Mouse (Mus musculus): ENCODE data around the gene Rad51b.

The Rad51b gene

GRCm38 (mm10) chr12:79488590-79489242 lies 191.6 kb downstream of the Rad51b start:
- DNase-seq (ENCODE audit: low spot score in 2 of 2) = peak in 1 of 2 experiments; percentile 36

- DNase-seq (ENCODE audit: low spot score in 2 of 2) = no peak
These were observed 193.5 kb downstream of the Rad51b start for GRCm38 (mm10) chr12:79490626-79491025.

- no peak for DNase-seq (ENCODE audit: low spot score in 2 of 2)
These were observed 195.1 kb downstream of the Rad51b start for GRCm38 (mm10) chr12:79492175-79492574.

- DNase-seq (ENCODE audit: low spot score in 2 of 2) = no peak
These were observed 195.5 kb downstream of the Rad51b start for GRCm38 (mm10) chr12:79492613-79493012.

- no peak for DNase-seq (ENCODE audit: low spot score in 2 of 2)
These were observed 196.4 kb downstream of the Rad51b start for GRCm38 (mm10) chr12:79493481-79493880.

GRCm38 (mm10) chr12:79498326-79498725 lies 201.2 kb downstream of the Rad51b start:
- no peak for DNase-seq (ENCODE audit: low spot score in 2 of 2)

- DNase-seq (ENCODE audit: low spot score in 2 of 2) = no peak
These were observed 202.7 kb downstream of the Rad51b start for GRCm38 (mm10) chr12:79499809-79500208.

- DNase-seq (ENCODE audit: low spot score in 2 of 2) = no peak
These were observed 204.8 kb downstream of the Rad51b start for GRCm38 (mm10) chr12:79501877-79502276.

- DNase-seq (ENCODE audit: low spot score in 2 of 2) = no peak
These were observed 205.9 kb downstream of the Rad51b start for GRCm38 (mm10) chr12:79502862-79503581.

GRCm38 (mm10) chr12:79503582-79504515 lies 206.8 kb downstream of the Rad51b start:
- peak in 1 of 2 experiments; percentile 36 for DNase-seq (ENCODE audit: low spot score in 2 of 2)

GRCm38 (mm10) chr12:79504641-79505040 lies 207.6 kb downstream of the Rad51b start:
- DNase-seq (ENCODE audit: low spot score in 2 of 2) = no peak

- DNase-seq (ENCODE audit: low spot score in 2 of 2) = no peak
These were observed 209.3 kb downstream of the Rad51b start for GRCm38 (mm10) chr12:79506421-79506820.

- peak in 1 of 2 experiments; percentile 28 for DNase-seq (ENCODE audit: low spot score in 2 of 2)
These were observed 210.1 kb downstream of the Rad51b start for GRCm38 (mm10) chr12:79507141-79507681.

GRCm38 (mm10) chr12:79511454-79512204 lies 214.5 kb downstream of the Rad51b start:
- DNase-seq (ENCODE audit: low spot score in 2 of 2) = peak in 1 of 2 experiments; percentile 49

- no peak for DNase-seq (ENCODE audit: low spot score in 2 of 2)
These were observed 215.3 kb downstream of the Rad51b start for GRCm38 (mm10) chr12:79512205-79512886.

GRCm38 (mm10) chr12:79512982-79513681 lies 216.1 kb downstream of the Rad51b start:
- no peak for DNase-seq (ENCODE audit: low spot score in 2 of 2)

- DNase-seq (ENCODE audit: low spot score in 2 of 2) = no peak
These were observed 217.6 kb downstream of the Rad51b start for GRCm38 (mm10) chr12:79514680-79515079.

GRCm38 (mm10) chr12:79522374-79522773 lies 225.3 kb downstream of the Rad51b start:
- DNase-seq (ENCODE audit: low spot score in 2 of 2) = no peak

GRCm38 (mm10) chr12:79524941-79525871 lies 228.1 kb downstream of the Rad51b start:
- no peak for DNase-seq (ENCODE audit: low spot score in 2 of 2)

Data from cerebellum, postnatal 4 days (tissue).